Mouse (Mus musculus) liver, adult 10 weeks (tissue): ENCODE results near the gene Ube4b. TPM values are rescaled to one million over a fixed set of nuclear protein-coding genes. Genes with fewer than 3 reads are reported as not detected.

ENCODE experiments used
- polyA plus RNA-seq: library from polyadenylated mRNA; stranded (reverse); fragments of 350-450 nt; fragmentation: Illumina TruSeq; extraction: RNeasy Lipid Tissue Mini Kit (QIAGEN cat#74804); gene quantifications from one replicate; pipeline ENCODE4 v1.2.3, GENCODE M21; 2014; ENCODE audit warnings: low read depth, low replicate concordance

Gene Ube4b
- polyA plus RNA-seq, result 14.0 TPM

DNA sequence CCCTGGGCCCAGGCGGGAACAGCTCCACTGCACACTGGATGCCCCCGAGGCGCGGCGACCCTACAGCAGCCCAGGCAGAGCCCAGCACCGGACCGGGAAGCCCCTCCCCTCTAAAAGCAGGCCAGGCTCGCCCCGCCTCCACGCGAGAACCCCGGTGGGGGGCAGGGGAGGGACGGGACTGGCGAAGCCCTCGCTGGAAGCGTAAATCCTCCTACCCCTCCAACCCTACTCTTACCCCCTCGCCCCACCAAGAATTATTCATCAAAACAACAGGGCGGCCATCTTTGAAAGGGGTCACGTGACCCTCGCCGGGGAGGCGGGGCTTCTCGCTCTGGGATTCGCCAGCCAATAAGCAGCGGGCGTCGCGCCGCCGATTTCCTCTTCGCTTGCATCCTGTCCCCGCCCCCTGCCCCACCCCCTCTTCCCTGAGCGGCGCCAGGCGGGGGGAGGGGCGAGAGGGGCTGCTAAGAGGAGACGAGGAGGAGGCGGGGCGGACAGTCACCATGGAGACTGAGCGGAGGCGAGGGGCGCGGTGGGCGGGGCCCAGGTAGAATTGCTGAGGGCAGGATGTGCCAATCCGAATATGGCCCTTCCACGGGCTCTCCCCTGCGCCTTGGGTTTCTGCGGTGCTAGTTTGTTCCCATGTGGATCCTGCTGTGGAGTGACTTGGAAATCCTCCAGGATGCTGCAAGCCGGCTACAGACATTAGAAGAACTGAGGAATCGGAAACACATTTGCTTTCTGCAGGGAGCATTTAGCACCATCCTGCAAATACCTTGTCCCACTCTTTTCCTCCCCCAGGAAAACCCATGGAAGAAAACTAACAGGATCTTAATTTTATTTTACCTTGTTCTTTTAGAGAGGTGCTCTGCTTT lies at the start of gene Ube4b:
Gene Ube4b, minus strand, starts transcription at position 425 of the 875 bp plus-strand sequence.

DNA sequence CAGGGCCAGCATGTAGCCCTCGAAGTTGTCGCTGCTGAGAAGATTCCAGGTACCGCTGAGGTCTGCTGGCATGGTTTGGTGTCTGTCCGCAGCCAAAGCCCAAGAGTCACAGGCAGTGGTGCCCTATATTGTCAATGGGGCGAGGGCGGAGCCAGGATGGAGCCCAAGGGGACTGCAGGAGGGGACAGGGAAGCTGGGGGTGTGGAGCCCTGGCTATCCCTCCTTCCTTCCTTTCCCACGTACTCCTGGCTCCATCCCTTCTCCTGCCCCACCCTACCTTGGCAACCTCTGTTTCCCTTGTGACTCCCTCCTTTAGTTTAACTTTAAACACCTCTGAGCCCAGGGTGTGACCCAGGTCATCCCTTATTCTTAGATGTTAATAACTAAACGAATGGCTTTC lies 28.3 kb upstream of the Ube4b start, which contains the start of gene Rbp7:
Gene Rbp7, minus strand, starts transcription at position 100 of the 400 bp plus-strand sequence.

DNA sequence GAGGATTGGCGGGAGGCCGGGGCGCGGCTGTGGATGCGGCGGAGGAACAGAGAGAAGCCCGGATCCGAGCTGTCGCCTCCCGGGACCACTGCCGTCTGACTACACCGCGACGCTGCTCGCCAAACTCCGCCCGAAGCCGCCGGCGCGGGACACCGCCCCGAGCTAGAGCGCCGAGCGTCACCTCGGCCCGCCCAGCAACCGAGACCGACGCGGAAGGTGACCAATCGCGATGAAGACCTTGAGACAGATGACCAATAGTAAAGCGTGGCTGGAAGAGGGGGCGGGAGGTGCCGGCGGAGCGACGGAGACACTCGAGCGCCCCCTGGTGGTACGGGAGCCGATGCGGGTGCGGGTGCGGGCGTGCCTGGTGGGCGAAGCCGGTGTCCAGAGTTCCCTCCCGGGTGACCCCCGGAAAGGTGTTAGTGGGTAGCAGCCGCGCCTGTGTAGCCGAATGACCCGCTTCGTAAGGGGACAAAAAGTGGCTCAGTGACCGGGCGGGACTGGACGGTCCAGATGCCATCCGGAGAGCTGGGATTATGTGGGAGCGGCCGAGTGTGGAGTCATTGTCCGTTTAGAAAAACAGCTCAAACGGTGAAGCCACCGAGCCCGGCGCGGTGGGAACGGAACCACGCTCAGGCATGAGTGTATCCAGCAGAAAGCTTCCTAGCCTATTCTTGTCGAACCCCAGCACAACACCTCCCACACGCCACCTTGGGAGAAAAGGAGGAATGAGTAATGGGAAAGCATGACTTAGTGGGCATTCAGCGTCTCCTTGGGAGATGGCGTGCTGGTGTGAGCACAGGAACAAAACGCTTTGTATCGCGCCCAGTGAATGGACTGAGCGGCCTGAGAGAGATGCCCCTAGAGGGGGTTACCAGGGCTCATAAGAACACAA lies 118.7 kb downstream of the Ube4b start, which contains the start of gene Kif1b:
Gene Kif1b, minus strand, starts transcription at position 98 of the 895 bp plus-strand sequence.

Other genes with a start within 250 kb of the Ube4b start
- gene Kif1b, start 119.1 kb downstream of the Ube4b start, polyA plus RNA-seq, result 50.4 TPM
- not detected for gene Rbp7, start 28.2 kb upstream of the Ube4b start, polyA plus RNA-seq
- not detected for gene Tmem274, start 50.6 kb upstream of the Ube4b start, polyA plus RNA-seq
- 4.8 TPM for gene Nmnat1, start 58.5 kb upstream of the Ube4b start, polyA plus RNA-seq
- 5.9 TPM for gene Lzic, start 58.5 kb upstream of the Ube4b start, polyA plus RNA-seq
- 4.2 TPM for gene Ctnnbip1, start 91.5 kb upstream of the Ube4b start, polyA plus RNA-seq
- gene Clstn1, start 159.7 kb upstream of the Ube4b start, polyA plus RNA-seq, result 0.40 TPM